Mouse (Mus musculus): ENCODE data around the gene Inpp5b. TPM values are rescaled to one million over a fixed set of nuclear protein-coding genes. Genes with fewer than 3 reads are reported as not detected.
A peak's percentile ranks its signal among the peaks of the same experiment; 100 is the strongest.
"Not testable (repeated sequence)": the region's sequence is repeated elsewhere in the genome, so short reads cannot be mapped to it uniquely, and the experiment has no call there.

Inpp5b gene
- total RNA-seq, 1 experiment from 2014 or later, result 26.2 TPM

- ATAC-seq (ENCODE audit: extremely low read depth, insufficient number of reproducible peaks, low FRiP score, poor library complexity, severe bottlenecking), result peak; percentile 62
Observed at GRCm38 (mm10) chr4:124708518-124709477, 32.9 kb upstream of the Inpp5b start.

GRCm38 (mm10) chr4:124709961-124710446 is 31.6 kb upstream of the Inpp5b start:
- ATAC-seq (ENCODE audit: extremely low read depth, insufficient number of reproducible peaks, low FRiP score, poor library complexity, severe bottlenecking), result no peak

DNA sequence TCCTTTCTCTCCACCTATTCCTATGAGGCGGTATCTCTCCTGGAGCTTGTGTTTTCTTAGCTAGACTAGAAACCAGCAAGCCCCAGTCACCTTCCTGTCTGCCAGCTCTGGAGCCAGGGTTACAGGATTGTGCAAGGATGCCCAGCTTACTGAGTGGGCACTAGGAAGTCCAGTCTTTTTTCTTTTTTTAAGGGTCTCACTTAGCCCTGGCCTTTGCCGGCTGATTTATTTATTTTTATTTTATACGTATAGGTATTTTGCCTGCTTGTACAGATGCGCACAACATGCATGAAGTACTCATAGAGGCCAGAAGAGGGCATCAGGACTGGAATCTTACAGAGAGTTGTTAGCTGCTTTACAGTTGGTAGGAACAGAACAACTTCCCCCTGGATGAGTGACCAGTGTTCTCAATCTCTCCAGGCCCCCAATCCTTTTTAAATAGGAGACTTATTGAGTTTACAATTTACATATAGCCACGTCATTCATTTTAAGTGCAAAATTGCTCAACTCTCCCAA is 30.8 kb upstream of the Inpp5b start:
- peak; percentile 36; the same call in 1 of the 2 replicates for ATAC-seq (ENCODE audit: extremely low read depth, insufficient number of reproducible peaks, low FRiP score, poor library complexity, severe bottlenecking)

DNA sequence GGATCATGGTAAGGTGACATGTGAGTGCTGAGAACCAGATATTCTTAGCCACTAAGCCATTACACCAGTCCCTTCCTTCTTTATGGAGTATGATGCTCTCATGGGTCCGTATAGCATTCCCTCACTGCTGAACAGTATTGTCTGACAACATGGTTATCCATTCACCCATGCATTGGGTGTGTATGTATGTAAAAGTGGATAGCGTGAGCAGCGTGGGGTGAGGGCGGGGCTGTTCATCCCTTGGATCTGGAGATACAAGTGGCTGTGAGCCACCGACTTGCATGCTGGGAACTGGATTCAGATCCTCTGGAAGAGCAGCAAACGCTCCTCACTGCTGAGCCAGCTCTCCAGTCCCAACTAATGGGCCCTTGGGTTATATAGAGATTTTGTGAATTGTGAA is 29.0 kb upstream of the Inpp5b start:
- ATAC-seq (ENCODE audit: extremely low read depth, insufficient number of reproducible peaks, low FRiP score, poor library complexity, severe bottlenecking), result no peak

- not testable (repeated sequence) for ATAC-seq (ENCODE audit: extremely low read depth, insufficient number of reproducible peaks, low FRiP score, poor library complexity, severe bottlenecking)
Observed at GRCm38 (mm10) chr4:124713850-124714249, 27.8 kb upstream of the Inpp5b start.

- peak; percentile 98 for ATAC-seq (ENCODE audit: extremely low read depth, insufficient number of reproducible peaks, low FRiP score, poor library complexity, severe bottlenecking)
Observed at GRCm38 (mm10) chr4:124714545-124715481, 26.8 kb upstream of the Inpp5b start, which contains the start of gene Sf3a3. Gene Sf3a3 (plus strand): TSS chr4:124714776.

- ATAC-seq (ENCODE audit: extremely low read depth, insufficient number of reproducible peaks, low FRiP score, poor library complexity, severe bottlenecking), result no peak
Observed at GRCm38 (mm10) chr4:124719101-124719500, 22.5 kb upstream of the Inpp5b start.

GRCm38 (mm10) chr4:124726121-124726520 is 15.5 kb upstream of the Inpp5b start:
- ATAC-seq (ENCODE audit: extremely low read depth, insufficient number of reproducible peaks, low FRiP score, poor library complexity, severe bottlenecking), result no peak

DNA sequence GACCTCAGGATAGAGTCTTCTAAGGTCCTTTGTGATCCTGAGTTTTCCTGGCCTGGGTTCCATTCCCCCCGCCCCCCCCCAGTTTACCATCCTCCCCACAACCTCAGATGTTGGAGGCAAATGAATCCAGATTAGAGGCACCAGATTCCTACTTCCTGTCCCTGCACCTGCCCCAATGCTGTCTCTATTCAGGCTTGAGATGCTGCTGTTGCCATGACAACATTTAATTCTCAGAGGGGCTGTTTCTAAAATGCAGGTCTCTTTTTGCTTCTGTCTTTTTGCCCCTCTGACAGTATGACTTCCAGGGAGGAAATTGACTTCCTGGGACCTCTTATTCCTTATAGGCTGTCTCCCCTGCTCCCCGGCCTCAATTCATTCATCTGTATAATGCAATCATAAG is 4.7 kb upstream of the Inpp5b start:
- no peak for ATAC-seq (ENCODE audit: extremely low read depth, insufficient number of reproducible peaks, low FRiP score, poor library complexity, severe bottlenecking)

DNA sequence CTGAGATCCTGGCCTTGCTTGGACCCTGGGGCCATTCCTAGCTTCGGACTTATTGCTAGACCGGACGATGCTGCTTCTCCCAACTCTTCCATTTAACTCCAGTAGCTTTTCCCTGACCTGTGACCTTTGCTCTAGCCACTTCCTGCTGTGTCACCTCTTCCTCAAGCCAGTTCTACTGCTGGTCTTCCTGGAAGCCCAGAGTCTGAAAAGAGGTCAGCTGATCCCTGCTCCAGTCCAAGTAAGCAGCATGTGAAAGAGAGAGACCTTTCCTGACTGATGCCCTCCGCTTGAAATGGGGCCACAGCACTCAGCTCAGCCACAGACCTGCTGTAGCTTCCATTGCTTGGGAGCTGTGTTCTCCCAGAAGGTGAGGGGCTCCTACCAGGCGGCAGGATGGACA is 4.2 kb upstream of the Inpp5b start:
- no peak for ATAC-seq (ENCODE audit: extremely low read depth, insufficient number of reproducible peaks, low FRiP score, poor library complexity, severe bottlenecking)

- ATAC-seq (ENCODE audit: extremely low read depth, insufficient number of reproducible peaks, low FRiP score, poor library complexity, severe bottlenecking), result no peak
Observed at GRCm38 (mm10) chr4:124738013-124738412, 3.6 kb upstream of the Inpp5b start.

DNA sequence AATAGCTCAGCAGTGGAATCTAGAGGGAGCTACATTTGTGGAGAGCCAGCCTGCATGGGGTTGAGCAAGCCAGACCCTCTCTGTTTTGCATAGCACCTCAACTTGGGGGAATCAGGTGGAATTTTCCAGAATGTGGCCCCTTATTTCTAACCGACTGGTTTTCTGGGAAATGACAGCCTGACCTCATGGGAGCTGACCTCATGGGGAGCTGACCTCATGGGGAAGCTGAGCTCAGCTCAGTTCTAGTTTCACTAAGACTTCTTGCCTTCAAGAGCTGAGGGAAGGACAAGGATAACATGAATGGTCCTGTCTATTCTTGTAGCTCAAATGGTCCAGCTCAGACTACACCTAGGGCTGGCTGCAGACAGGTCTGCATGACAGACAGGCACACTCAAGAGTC is 2.9 kb upstream of the Inpp5b start:
- ATAC-seq (ENCODE audit: extremely low read depth, insufficient number of reproducible peaks, low FRiP score, poor library complexity, severe bottlenecking), result no peak

DNA sequence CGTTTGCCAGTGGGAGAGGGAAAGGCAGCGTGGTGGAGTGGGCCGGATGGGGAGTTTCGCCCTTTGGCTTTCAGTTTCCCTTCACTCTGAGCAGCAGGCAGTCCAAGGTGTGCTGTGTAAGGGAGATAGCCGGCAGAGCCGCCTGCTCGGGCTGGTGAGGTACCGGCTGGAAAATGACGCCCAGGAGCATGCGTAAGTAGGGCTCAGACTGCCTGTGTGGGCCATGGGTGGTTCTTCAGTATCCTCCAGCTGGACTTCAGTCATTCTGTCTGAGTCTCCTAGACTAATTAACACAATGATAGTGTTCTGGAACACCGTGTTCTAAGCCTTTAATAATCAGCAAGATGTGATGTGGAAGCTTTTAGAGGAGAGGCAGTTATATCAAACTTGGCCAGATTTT is 1.2 kb downstream of the Inpp5b start:
- ATAC-seq (ENCODE audit: extremely low read depth, insufficient number of reproducible peaks, low FRiP score, poor library complexity, severe bottlenecking), result no peak

DNA sequence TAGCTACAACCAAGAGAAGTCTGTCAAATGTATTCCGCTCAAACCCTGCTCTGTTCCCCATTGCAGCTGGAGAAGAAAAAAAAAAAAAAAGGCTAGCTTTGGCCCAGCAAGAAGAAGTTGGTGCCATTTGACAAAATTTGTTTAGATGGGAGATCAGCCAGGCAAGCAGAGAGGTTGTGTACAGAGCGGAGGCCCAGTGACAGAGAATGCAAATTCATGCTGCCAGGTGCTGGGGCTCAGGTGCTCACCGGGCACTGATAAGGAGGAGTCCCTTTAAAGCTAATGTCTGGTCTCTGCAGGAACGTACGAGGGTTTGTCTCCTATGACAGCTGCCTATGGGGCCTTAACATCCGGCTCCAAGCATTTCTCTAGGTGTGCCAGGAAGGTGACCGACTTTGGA is 4.9 kb downstream of the Inpp5b start:
- no peak for ATAC-seq (ENCODE audit: extremely low read depth, insufficient number of reproducible peaks, low FRiP score, poor library complexity, severe bottlenecking)

- no peak for ATAC-seq (ENCODE audit: extremely low read depth, insufficient number of reproducible peaks, low FRiP score, poor library complexity, severe bottlenecking)
Observed at GRCm38 (mm10) chr4:124747851-124748250, 6.2 kb downstream of the Inpp5b start.

DNA sequence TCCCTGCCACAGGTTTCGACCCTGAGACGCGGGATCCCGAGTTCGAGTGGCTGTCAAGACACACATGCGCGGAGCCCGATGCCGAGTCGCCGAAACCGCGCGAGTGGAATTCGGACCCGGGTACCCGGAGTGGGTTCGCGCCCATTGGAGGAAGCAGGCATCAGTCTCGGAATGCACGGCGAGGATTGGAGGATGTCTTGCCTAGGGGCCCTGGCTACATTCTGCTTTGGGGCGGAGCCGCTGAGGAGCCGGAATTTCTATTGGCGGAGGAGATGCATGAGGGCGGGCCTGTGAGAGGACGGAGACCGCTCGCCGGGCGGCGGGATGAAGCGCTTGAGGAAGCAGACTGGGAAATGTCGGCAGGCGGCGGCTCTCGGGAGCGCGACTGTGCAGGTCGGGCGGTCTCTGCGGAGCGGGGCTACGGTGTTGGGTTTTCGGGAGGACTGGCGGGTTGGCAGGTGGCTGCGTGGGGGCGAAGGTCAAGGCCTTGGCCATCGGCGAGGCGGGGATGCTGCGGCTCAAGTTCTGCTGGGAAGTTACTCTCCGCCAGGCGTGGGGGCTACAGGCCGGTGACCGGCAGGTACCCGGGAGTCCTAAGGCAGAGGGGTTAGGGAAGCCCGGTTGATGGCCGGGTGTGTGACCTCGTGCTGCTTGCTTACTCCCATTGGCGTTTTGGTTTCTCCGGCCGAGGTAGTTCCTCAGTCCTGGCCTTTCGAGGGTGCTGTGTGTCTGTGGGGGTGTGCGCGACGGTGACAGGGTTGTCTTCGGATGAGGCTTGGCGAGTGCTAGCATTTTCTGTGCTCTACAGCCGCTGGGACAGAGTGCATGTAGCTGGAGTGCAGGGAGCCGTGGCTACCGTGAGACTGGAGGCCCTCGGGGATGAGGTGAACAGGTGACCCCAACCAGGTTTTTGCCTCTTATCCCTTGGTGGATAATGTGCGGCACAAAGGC is 9.9 kb downstream of the Inpp5b start:
- peak; percentile 99 for ATAC-seq (ENCODE audit: extremely low read depth, insufficient number of reproducible peaks, low FRiP score, poor library complexity, severe bottlenecking)

GRCm38 (mm10) chr4:124752281-124753199 is 10.9 kb downstream of the Inpp5b start:
- no peak for ATAC-seq (ENCODE audit: extremely low read depth, insufficient number of reproducible peaks, low FRiP score, poor library complexity, severe bottlenecking)
